Mouse (Mus musculus) bone marrow, adult 2 months (tissue): ENCODE data around the gene Tmem210.

Experiments
- CTCF ChIP-seq: fragments of 200-500 bp; IDR thresholded peaks from 2 replicates; pipeline ENCODE4 v1.5.1; 2011; ENCODE audit warnings: low read length, control low read depth; ENCODE audit not compliant: control insufficient read depth, insufficient read depth
- POLR2A ChIP-seq: fragments of 200-500 bp; IDR thresholded peaks from 2 replicates; pipeline ENCODE4 v1.6.1; 2011; ENCODE audit warnings: low read depth, mild to moderate bottlenecking, control low read depth, low read length, borderline replicate concordance; ENCODE audit not compliant: control insufficient read depth

GRCm38 (mm10) chr2:25267241-25267640 is 20.7 kb upstream of the Tmem210 start:
- TF ChIP-seq CTCF (no peak), POLR2A (no peak)
